Mouse (Mus musculus): ENCODE results near the gene Bsx.

GRCm38 (mm10) chr9:40872156-40872478 lies 1.8 kb upstream of the Bsx start:
- TF ChIP-seq GATA1 (IDR thresholded peaks at IDR 0.05; ENCODE audit: low read length) (no peak), TAL1 (IDR thresholded peaks at IDR 0.05; ENCODE audit: low read length) (no peak)
